16 mouse cellular contexts compared by ENCODE assay signal in genomic region chr8:91657381-91657780, GRCm38 (mm10).
"Had no signal": no experiment of that assay in that cellular context is flagged by ENCODE, and none has a peak within 500 bp of the region (broad histone marks: within the 10 kb centered on the region; RNA-seq: fewer than 3 reads in every experiment).

No protein-coding gene starts in this region.

- DNase-seq: lung, postnatal 14 days; lung, postnatal 36 days; right cerebral cortex, postnatal 14 days; thymus, adult 2 months; thymus, postnatal 25 days; thymus, postnatal 4 days had no signal

- ATAC-seq: lung, postnatal 0 days; midbrain, embryonic 13.5 days; midbrain, embryonic 15.5 days had no signal

- H3K9me3 ChIP-seq: lung, embryonic 15.5 days; midbrain, embryonic 13.5 days; midbrain, embryonic 15.5 days; neural tube, embryonic 12.5 days; stomach, embryonic 15.5 days had no signal

- H3K27ac ChIP-seq: lung, embryonic 15.5 days; macrophage; midbrain, embryonic 13.5 days; midbrain, embryonic 15.5 days; neural tube, embryonic 12.5 days; stomach, embryonic 15.5 days; stomach, postnatal 0 days had no signal

- H3K9ac ChIP-seq: lung, embryonic 15.5 days; midbrain, embryonic 13.5 days; midbrain, embryonic 15.5 days; neural tube, embryonic 12.5 days; stomach, embryonic 15.5 days had no signal

- H3K36me3 ChIP-seq: lung, embryonic 15.5 days; midbrain, embryonic 13.5 days; midbrain, embryonic 15.5 days; neural tube, embryonic 12.5 days; stomach, embryonic 15.5 days had no signal

- H3K4me2 ChIP-seq: lung, embryonic 15.5 days; midbrain, embryonic 11.5 days; midbrain, embryonic 13.5 days; midbrain, embryonic 15.5 days; neural tube, embryonic 12.5 days; stomach, embryonic 15.5 days had no signal

- H3K27me3 ChIP-seq: lung, embryonic 15.5 days; megakaryocyte, embryonic 14.5 days; midbrain, embryonic 15.5 days; stomach, embryonic 15.5 days had no signal

- H3K4me1 ChIP-seq: lung, embryonic 15.5 days; megakaryocyte, embryonic 14.5 days; stomach, embryonic 15.5 days had no signal

- H3K4me3 ChIP-seq: lung, embryonic 15.5 days; megakaryocyte, embryonic 14.5 days; midbrain, embryonic 13.5 days; midbrain, embryonic 15.5 days; neural tube, embryonic 12.5 days; stomach, embryonic 15.5 days had no signal
